Comparison of ENCODE assay signal across 8 mouse cellular contexts in genomic region chr12:80062410-80063401, GRCm38 (mm10). TPM values are rescaled to one million over a fixed set of nuclear protein-coding genes. Genes with fewer than 3 reads are reported as not detected.
A peak's percentile ranks its signal among the peaks of the same experiment; 100 is the strongest.
DNase-seq lines count a peak whose midpoint lies in the region; ATAC-seq lines count a peak whose summit lies in the region.

No protein-coding gene starts in this region.

- H3K9me3 ChIP-seq in forebrain, embryonic 14.5 days (replicated peaks; ENCODE audit: control insufficient read depth, low read length), result no peaks in the 10 kb centered on the region
- H3K9me3 ChIP-seq in hindbrain, embryonic 11.5 days (ENCODE audit: control insufficient read depth, low read length), result no peaks in the 10 kb centered on the region

- H3K27me3 ChIP-seq in forebrain, embryonic 14.5 days (replicated peaks; ENCODE audit: control insufficient read depth, insufficient read depth, low read length), result no peaks in the 10 kb centered on the region
- H3K27me3 ChIP-seq in hindbrain, embryonic 11.5 days (ENCODE audit: control insufficient read depth, insufficient read depth, low read length), result no peaks in the 10 kb centered on the region

- no peaks in the 10 kb centered on the region for H3K36me3 ChIP-seq in forebrain, embryonic 14.5 days (ENCODE audit: control insufficient read depth, insufficient read depth, low read length)
- H3K36me3 ChIP-seq in hindbrain, embryonic 11.5 days (ENCODE audit: control insufficient read depth, insufficient read depth, low read length), result no peaks in the 10 kb centered on the region

- intact Hi-C loops in left cerebral cortex, postnatal 36 days (cut with DNase I), result loop anchor here (5.0 kb wide), 1 partner anchor 50 kb away; the partner anchor contains the start of gene Zfp36l1

- H3K27ac ChIP-seq in forebrain, embryonic 14.5 days (ENCODE audit: low read depth, low read length), result peak overlapping the region; percentile 91
- peak overlapping the region; percentile 87 for H3K27ac ChIP-seq in hindbrain, embryonic 11.5 days (ENCODE audit: low read depth, low read length)

- peak overlapping the region; percentile 31 for H3K4me2 ChIP-seq in forebrain, embryonic 14.5 days (ENCODE audit: low read length)
- no peak overlapping the region for H3K4me2 ChIP-seq in hindbrain, embryonic 11.5 days (replicated peaks; ENCODE audit: low read depth, low read length)

- no peak overlapping the region for H3K4me3 ChIP-seq in forebrain, embryonic 14.5 days (ENCODE audit: low read depth, low read length)
- no peak overlapping the region for H3K4me3 ChIP-seq in hindbrain, embryonic 11.5 days (ENCODE audit: low read depth, low read length)

- peak; percentile 69 for DNase-seq in NIH3T3 (ENCODE audit: low read depth)
- DNase-seq in cerebellum, adult 11 months, result peak; percentile 10
- peak; percentile 95 for DNase-seq in forebrain, embryonic 14.5 days (ENCODE audit: low spot score)
- DNase-seq in hindbrain, embryonic 11.5 days (ENCODE audit: low spot score), result peak; percentile 89
- peak; percentile 17 to 21 for DNase-seq in left cerebral cortex, postnatal 36 days (ENCODE audit: low spot score in 2 of 2)
- peak; percentile 77 for DNase-seq in retina, embryonic 14.5 days (ENCODE audit: low spot score)

- 0% methylated on average over 6 of the region's 6 CpGs for WGBS in forebrain, embryonic 14.5 days
- WGBS in hindbrain, embryonic 11.5 days, result 3% methylated on average over 6 of the region's 6 CpGs

- H3K9ac ChIP-seq in forebrain, embryonic 14.5 days (ENCODE audit: low read length), result peak overlapping the region; percentile 32; the same call in 1 of the 2 replicates
- no peak overlapping the region for H3K9ac ChIP-seq in hindbrain, embryonic 11.5 days (ENCODE audit: low read depth, low read length)

- H3K4me1 ChIP-seq in forebrain, embryonic 14.5 days (ENCODE audit: control insufficient read depth, insufficient read depth, low read length), result peaks cover 36% of the 10 kb centered on the region
- peaks cover 18% of the 10 kb centered on the region for H3K4me1 ChIP-seq in hindbrain, embryonic 11.5 days (replicated peaks; ENCODE audit: control insufficient read depth, insufficient read depth, low read length)

- peak; percentile 94 for ATAC-seq in forebrain, embryonic 14.5 days
- ATAC-seq in hindbrain, embryonic 11.5 days (ENCODE audit: low FRiP score), result peak; percentile 97
- no peak for ATAC-seq in megakaryocyte progenitor cell, adult 5-6 weeks (replicated peaks; ENCODE audit: poor library complexity)
- ATAC-seq in erythroid progenitor cell, adult 5-6 weeks (replicated peaks; ENCODE audit: low FRiP score, poor library complexity, severe bottlenecking), result no peak

RNA-seq across cellular contexts. Expression of gene Zfp36l1, which starts 50.1 kb away (rescaled TPM):
- 39.7 and 45.5 TPM in 2 replicates for polyA plus RNA-seq in forebrain, embryonic 14.5 days (2014; fragmentation: Nextera tagmentation; extraction: Ambion mirVana)
- polyA plus RNA-seq in hindbrain, embryonic 11.5 days (2014; fragmentation: Nextera tagmentation; extraction: Ambion mirVana), result 112 and 127 TPM in 2 replicates
- total RNA-seq in left cerebral cortex, postnatal 36 days (2021), result 10 to 100 TPM; 37.3 to 40.0 TPM
- 8.8 and 14.1 TPM in 2 replicates for total RNA-seq in megakaryocyte progenitor cell, adult 5-6 weeks (2015)
- 1.8 and 2.6 TPM in 2 replicates for total RNA-seq in megakaryocyte progenitor cell, adult 5-6 weeks (2017)
- 52.0 and 100 TPM in 2 replicates for total RNA-seq in erythroid progenitor cell, adult 5-6 weeks (2015; ENCODE audit: low replicate concordance)
- total RNA-seq in erythroid progenitor cell, adult 5-6 weeks (2017; ENCODE audit: low replicate concordance), result 5.8 and 9.2 TPM in 2 replicates

Comparison
In these comparisons a context has a peak if more than half of its experiments do, and no peak if none do; other contexts are left out.
1. DNase-seq: peak in every context shown above with its lines; median percentile 95 in forebrain, embryonic 14.5 days; 89 in hindbrain, embryonic 11.5 days; 77 in retina, embryonic 14.5 days; 69 in NIH3T3; 19 in left cerebral cortex, postnatal 36 days; 10 in cerebellum, adult 11 months.
2. ATAC-seq: peak in forebrain, embryonic 14.5 days (single experiment) and hindbrain, embryonic 11.5 days (single experiment); none in megakaryocyte progenitor cell, adult 5-6 weeks (single experiment) and erythroid progenitor cell, adult 5-6 weeks (single experiment).